Mouse (Mus musculus): ENCODE measurements around the gene Slc33a1. TPM values are rescaled to one million over a fixed set of nuclear protein-coding genes. Genes with fewer than 3 reads are reported as not detected.

Slc33a1 gene
- polyA plus RNA-seq, 1 experiment, result 6.1 TPM

GRCm38 (mm10) chr3:63963421-63964099 lies 1.0 kb downstream of the Slc33a1 start:
- WGBS, result 2% methylated on average over 25 of the region's 25 CpGs
- no peaks in the 10 kb centered on the region; the same call in 1 of the 2 replicates for H3K4me1 ChIP-seq (ENCODE audit: control insufficient read depth, insufficient read depth, low read length)
- TF ChIP-seq CTCF (IDR thresholded peaks at IDR 0.05; ENCODE audit: control insufficient read depth, insufficient read depth, low read length) (no peak), POLR2A (IDR thresholded peaks at IDR 0.05; ENCODE audit: borderline replicate concordance, control insufficient read depth, low read depth, low read length) (no peak)
- H3K4me3 ChIP-seq (replicated peaks; ENCODE audit: control insufficient read depth, low read depth, low read length), result peak overlapping the region; percentile 94
- H3K27ac ChIP-seq (ENCODE audit: control insufficient read depth, insufficient read depth, low read depth, low read length, poor library complexity), result peak overlapping the region; percentile 80

GRCm38 (mm10) chr3:63949837-63950236 lies 14.7 kb downstream of the Slc33a1 start:
- TF ChIP-seq CTCF (IDR thresholded peaks at IDR 0.05; ENCODE audit: control insufficient read depth, insufficient read depth, low read length) (no peak), POLR2A (IDR thresholded peaks at IDR 0.05; ENCODE audit: borderline replicate concordance, control insufficient read depth, low read depth, low read length) (no peak)
- Histone ChIP-seq H3K27ac (ENCODE audit: control insufficient read depth, insufficient read depth, low read depth, low read length, poor library complexity) (no peak overlapping the region), H3K4me3 (replicated peaks; ENCODE audit: control insufficient read depth, low read depth, low read length) (no peak overlapping the region), H3K4me1 (ENCODE audit: control insufficient read depth, insufficient read depth, low read length) (no peaks in the 10 kb centered on the region)
- WGBS, result 71% methylated on average over 3 of the region's 3 CpGs

DNA sequence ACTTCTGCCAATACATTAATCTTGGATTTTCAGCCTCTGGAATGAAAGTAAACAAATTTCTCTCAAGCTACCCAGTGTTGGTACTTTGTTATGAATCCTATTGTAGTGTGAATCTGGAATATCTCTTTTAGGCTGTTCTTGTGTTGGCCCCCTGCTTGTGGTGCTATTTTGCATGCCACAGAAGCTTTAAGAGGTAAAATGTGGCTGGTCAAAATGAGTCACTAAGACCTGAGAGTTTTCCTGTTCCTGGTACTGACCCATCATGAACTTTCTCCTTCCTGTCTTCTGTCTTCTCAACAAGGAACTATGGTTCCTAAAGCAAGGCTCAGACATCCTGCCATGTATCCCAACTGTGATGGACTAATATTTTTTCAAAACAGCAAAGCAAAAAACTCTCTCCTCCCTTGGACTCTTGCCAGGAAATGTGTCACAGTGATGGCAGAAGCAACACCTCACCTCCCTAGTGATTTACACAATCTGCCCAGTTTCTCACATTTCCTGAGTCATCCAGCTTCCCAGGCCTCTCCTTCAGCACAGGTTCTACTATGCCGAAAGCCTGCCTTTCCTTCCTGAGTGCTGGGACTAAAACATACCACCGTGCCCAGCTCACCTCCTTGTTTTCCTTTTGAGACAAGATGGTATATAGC lies 23.2 kb downstream of the Slc33a1 start:
- Histone ChIP-seq H3K4me1 (ENCODE audit: control insufficient read depth, insufficient read depth, low read length) (no peaks in the 10 kb centered on the region), H3K27ac (ENCODE audit: control insufficient read depth, insufficient read depth, low read depth, low read length, poor library complexity) (no peak overlapping the region), H3K4me3 (replicated peaks; ENCODE audit: control insufficient read depth, low read depth, low read length) (no peak overlapping the region)
- WGBS, result 64% methylated on average over 2 of the region's 2 CpGs
- TF ChIP-seq POLR2A (IDR thresholded peaks at IDR 0.05; ENCODE audit: borderline replicate concordance, control insufficient read depth, low read depth, low read length), result no peak
- TF ChIP-seq CTCF (IDR thresholded peaks at IDR 0.05; ENCODE audit: control insufficient read depth, insufficient read depth, low read length), result no peak

- TF ChIP-seq CTCF (IDR thresholded peaks at IDR 0.05; ENCODE audit: control insufficient read depth, insufficient read depth, low read length), result no peak
- no peak for TF ChIP-seq POLR2A (IDR thresholded peaks at IDR 0.05; ENCODE audit: borderline replicate concordance, control insufficient read depth, low read depth, low read length)
- Histone ChIP-seq H3K4me3 (replicated peaks; ENCODE audit: control insufficient read depth, low read depth, low read length) (no peak overlapping the region), H3K27ac (ENCODE audit: control insufficient read depth, insufficient read depth, low read depth, low read length, poor library complexity) (no peak overlapping the region), H3K4me1 (ENCODE audit: control insufficient read depth, insufficient read depth, low read length) (no peaks in the 10 kb centered on the region)
- WGBS, result 90% methylated on average over 2 of the region's 2 CpGs
These were observed 25.6 kb downstream of the Slc33a1 start for GRCm38 (mm10) chr3:63938928-63939327.

GRCm38 (mm10) chr3:63928878-63929859 lies 35.4 kb downstream of the Slc33a1 start, which contains the start of gene E130311K13Rik:
Gene E130311K13Rik (minus strand): TSS chr3:63929472.
- H3K4me1 ChIP-seq (ENCODE audit: control insufficient read depth, insufficient read depth, low read length), result no peaks in the 10 kb centered on the region
- peak within 1 kb of the TSS; percentile 53 for H3K27ac ChIP-seq (ENCODE audit: control insufficient read depth, insufficient read depth, low read depth, low read length, poor library complexity)
- WGBS, result 5% methylated on average over 48 of the region's 48 CpGs
- H3K4me3 ChIP-seq (replicated peaks; ENCODE audit: control insufficient read depth, low read depth, low read length), result peak within 1 kb of the TSS; percentile 71
- TF ChIP-seq CTCF (IDR thresholded peaks at IDR 0.05; ENCODE audit: control insufficient read depth, insufficient read depth, low read length) (peak; percentile 68), POLR2A (IDR thresholded peaks at IDR 0.05; ENCODE audit: borderline replicate concordance, control insufficient read depth, low read depth, low read length) (peak; percentile 59; the same call in 1 of the 2 replicates)

DNA sequence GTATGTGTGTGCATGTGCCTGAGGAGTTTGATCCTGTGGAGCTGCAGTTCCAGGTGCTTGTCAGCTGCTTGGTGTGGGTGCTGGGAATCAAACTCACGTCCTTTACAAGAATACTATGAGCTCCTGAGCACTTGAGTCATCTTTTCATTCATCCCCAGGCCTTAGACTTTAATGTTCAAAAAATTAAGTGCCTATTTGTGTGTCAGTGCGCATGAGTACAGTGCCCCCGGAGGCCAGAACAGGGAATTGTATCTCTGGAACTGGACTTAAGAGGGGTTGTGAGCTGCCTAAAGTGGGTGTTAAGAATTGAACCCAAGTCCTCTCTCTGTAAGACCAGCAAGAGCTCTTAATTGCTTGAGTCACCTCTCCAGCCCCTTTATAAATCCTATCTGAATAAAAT lies 44.9 kb downstream of the Slc33a1 start:
- H3K4me1 ChIP-seq (ENCODE audit: control insufficient read depth, insufficient read depth, low read length), result no peaks in the 10 kb centered on the region
- no peak overlapping the region for H3K27ac ChIP-seq (ENCODE audit: control insufficient read depth, insufficient read depth, low read depth, low read length, poor library complexity)
- H3K4me3 ChIP-seq (replicated peaks; ENCODE audit: control insufficient read depth, low read depth, low read length), result no peak overlapping the region
- peak; percentile 50 for TF ChIP-seq CTCF (IDR thresholded peaks at IDR 0.05; ENCODE audit: control insufficient read depth, insufficient read depth, low read length)
- no peak for TF ChIP-seq POLR2A (IDR thresholded peaks at IDR 0.05; ENCODE audit: borderline replicate concordance, control insufficient read depth, low read depth, low read length)
- 61% methylated on average over 3 of the region's 3 CpGs for WGBS

DNA sequence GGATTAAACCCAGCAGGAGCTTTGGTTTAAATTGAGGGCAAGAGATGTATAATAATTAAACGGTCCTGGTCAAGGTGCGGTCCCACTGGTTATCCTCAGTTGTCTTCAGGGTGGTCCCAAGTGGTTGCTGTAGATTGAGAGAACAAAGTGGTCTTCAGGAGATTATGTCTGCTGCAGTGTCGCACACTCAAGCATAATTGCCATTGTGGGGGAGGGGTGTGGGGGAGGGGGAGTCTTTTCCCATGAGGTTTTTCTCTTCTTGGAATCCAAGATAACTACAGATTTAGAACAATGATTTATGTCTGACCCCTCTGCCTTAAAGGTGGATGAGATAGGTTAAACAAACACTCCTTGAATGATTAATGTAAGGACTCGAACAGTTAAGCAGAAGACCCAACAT lies 54.3 kb downstream of the Slc33a1 start:
- no peak overlapping the region for H3K27ac ChIP-seq (ENCODE audit: control insufficient read depth, insufficient read depth, low read depth, low read length, poor library complexity)
- H3K4me3 ChIP-seq (replicated peaks; ENCODE audit: control insufficient read depth, low read depth, low read length), result no peak overlapping the region
- H3K4me1 ChIP-seq (ENCODE audit: control insufficient read depth, insufficient read depth, low read length), result no peaks in the 10 kb centered on the region
- TF ChIP-seq POLR2A (IDR thresholded peaks at IDR 0.05; ENCODE audit: borderline replicate concordance, control insufficient read depth, low read depth, low read length) (no peak), CTCF (IDR thresholded peaks at IDR 0.05; ENCODE audit: control insufficient read depth, insufficient read depth, low read length) (no peak)
- WGBS, result 89% methylated on average over 4 of the region's 4 CpGs

- TF ChIP-seq POLR2A (IDR thresholded peaks at IDR 0.05; ENCODE audit: borderline replicate concordance, control insufficient read depth, low read depth, low read length) (no peak), CTCF (IDR thresholded peaks at IDR 0.05; ENCODE audit: control insufficient read depth, insufficient read depth, low read length) (no peak)
- H3K27ac ChIP-seq (ENCODE audit: control insufficient read depth, insufficient read depth, low read depth, low read length, poor library complexity), result no peak overlapping the region
- no peaks in the 10 kb centered on the region for H3K4me1 ChIP-seq (ENCODE audit: control insufficient read depth, insufficient read depth, low read length)
- 1% methylated on average over 18 of the region's 18 CpGs for WGBS
- no peak overlapping the region for H3K4me3 ChIP-seq (replicated peaks; ENCODE audit: control insufficient read depth, low read depth, low read length)
These were observed 59.3 kb downstream of the Slc33a1 start for GRCm38 (mm10) chr3:63905241-63905640.
